Mouse (Mus musculus): ENCODE data around the gene Ccr10. TPM values are rescaled to one million over a fixed set of nuclear protein-coding genes. Genes with fewer than 3 reads are reported as not detected.

The Ccr10 gene
- polyA plus RNA-seq, 1 experiment from 2014 or later = 0.16 TPM

GRCm38 (mm10) chr11:101152825-101153224, 22.4 kb downstream of the Ccr10 start:
- no peaks in the 10 kb centered on the region for H3K36me3 ChIP-seq (replicated peaks)
- H3K27me3 ChIP-seq (replicated peaks; ENCODE audit: low read depth, poor library complexity, severe bottlenecking) = peaks cover 22% of the 10 kb centered on the region
- peaks cover 40% of the 10 kb centered on the region for H3K4me1 ChIP-seq
- 75% methylated on average over 1 of the region's 1 CpGs for WGBS
- DNase-seq (ENCODE audit: low spot score) = no peak
- H3K27ac ChIP-seq (replicated peaks) = no peak overlapping the region
- no peaks in the 10 kb centered on the region for H3K9me3 ChIP-seq
- H3K4me3 ChIP-seq = no peak overlapping the region

- H3K4me1 ChIP-seq = peaks cover 41% of the 10 kb centered on the region
- H3K27ac ChIP-seq (replicated peaks) = no peak overlapping the region
- H3K27me3 ChIP-seq (replicated peaks; ENCODE audit: low read depth, poor library complexity, severe bottlenecking) = peaks cover 7% of the 10 kb centered on the region
- no peaks in the 10 kb centered on the region for H3K36me3 ChIP-seq (replicated peaks)
- no peak for DNase-seq (ENCODE audit: low spot score)
- WGBS = 45% methylated on average over 2 of the region's 2 CpGs
- H3K4me3 ChIP-seq = no peak overlapping the region
- H3K9me3 ChIP-seq = no peaks in the 10 kb centered on the region
Measured at GRCm38 (mm10) chr11:101151063-101151462, 24.2 kb downstream of the Ccr10 start.

DNA sequence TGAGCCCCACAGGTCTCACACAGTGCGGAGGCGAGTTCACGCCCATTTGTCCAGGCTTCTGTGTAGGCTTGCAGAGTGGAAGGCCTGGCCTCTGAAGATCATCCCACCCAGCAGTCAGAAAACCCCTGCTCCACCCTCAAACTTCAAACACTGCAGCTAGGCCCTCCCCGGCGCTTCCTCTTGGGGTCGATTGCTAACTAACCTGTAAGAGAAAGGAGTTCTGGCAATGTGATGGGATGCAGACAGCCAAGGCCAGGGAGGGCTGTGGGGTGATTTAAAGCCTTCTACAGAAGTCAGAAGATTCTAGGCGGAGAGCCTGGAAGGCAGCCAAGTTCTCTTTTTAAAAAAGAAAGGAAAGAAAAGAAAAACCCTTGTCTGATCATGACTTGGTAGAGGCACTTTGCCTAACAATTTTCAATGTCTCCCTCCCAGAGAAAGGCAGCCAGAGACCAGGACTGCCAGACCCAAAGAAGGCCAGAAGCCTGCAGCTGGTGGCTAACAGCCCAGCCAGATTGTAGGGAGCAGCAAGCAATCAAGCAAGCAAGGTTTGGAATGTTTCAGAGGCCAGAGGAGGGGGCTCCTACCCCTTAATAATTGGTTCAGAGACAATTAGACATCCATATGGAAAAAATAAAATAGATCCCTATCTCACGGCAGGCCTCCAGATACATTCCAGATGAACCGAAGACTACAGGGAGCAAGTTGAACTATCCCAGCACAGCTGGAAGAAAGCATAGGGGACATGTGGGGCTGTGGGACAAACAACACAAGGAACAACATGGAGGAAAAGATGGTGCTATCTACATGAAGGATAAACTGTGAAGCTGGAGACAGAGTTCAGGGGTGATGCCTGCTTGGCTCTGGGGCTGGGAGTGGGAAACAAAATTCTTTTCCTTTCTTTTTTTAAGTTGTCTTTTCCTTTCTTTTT, 25.8 kb downstream of the Ccr10 start:
- peaks cover 31% of the 10 kb centered on the region for H3K4me1 ChIP-seq
- H3K4me3 ChIP-seq = no peak overlapping the region
- H3K27ac ChIP-seq (replicated peaks) = peak overlapping the region; percentile 76
- WGBS = 56% methylated on average over 9 of the region's 9 CpGs
- H3K36me3 ChIP-seq (replicated peaks) = no peaks in the 10 kb centered on the region
- no peaks in the 10 kb centered on the region for H3K9me3 ChIP-seq
- peak; percentile 60 for DNase-seq (ENCODE audit: low spot score)
- no peaks in the 10 kb centered on the region for H3K27me3 ChIP-seq (replicated peaks; ENCODE audit: low read depth, poor library complexity, severe bottlenecking)

- Histone ChIP-seq H3K36me3 (replicated peaks) (no peaks in the 10 kb centered on the region), H3K27ac (replicated peaks) (peak overlapping the region; percentile 76)
- whole genome bisulfite sequencing = 69% methylated on average over 10 of the region's 10 CpGs
Measured at GRCm38 (mm10) chr11:101148751-101149150, 26.5 kb downstream of the Ccr10 start.

GRCm38 (mm10) chr11:101146377-101146776, 28.9 kb downstream of the Ccr10 start:
- Histone ChIP-seq H3K36me3 (replicated peaks) (no peaks in the 10 kb centered on the region), H3K4me3 (no peak overlapping the region), H3K27ac (replicated peaks) (no peak overlapping the region), H3K9me3 (no peaks in the 10 kb centered on the region), H3K27me3 (replicated peaks; ENCODE audit: low read depth, poor library complexity, severe bottlenecking) (peaks cover 7% of the 10 kb centered on the region), H3K4me1 (peaks cover 40% of the 10 kb centered on the region)
- DNase-seq (ENCODE audit: low spot score) = peak; percentile 69
- 20% methylated on average over 10 of the region's 10 CpGs for WGBS

More at GRCm38 (mm10) chr11:101148751-101149150, 26.5 kb downstream of the Ccr10 start:
- Histone ChIP-seq H3K9me3 (no peaks in the 10 kb centered on the region), H3K4me3 (no peak overlapping the region), H3K27me3 (replicated peaks; ENCODE audit: low read depth, poor library complexity, severe bottlenecking) (no peaks in the 10 kb centered on the region), H3K4me1 (peaks cover 35% of the 10 kb centered on the region)
- DNase-seq (ENCODE audit: low spot score) = no peak

- Histone ChIP-seq H3K4me1 (peaks cover 44% of the 10 kb centered on the region), H3K36me3 (replicated peaks) (no peaks in the 10 kb centered on the region), H3K27me3 (replicated peaks; ENCODE audit: low read depth, poor library complexity, severe bottlenecking) (peaks cover 29% of the 10 kb centered on the region), H3K9me3 (no peaks in the 10 kb centered on the region), H3K4me3 (peak overlapping the region; percentile 47), H3K27ac (replicated peaks) (peak overlapping the region; percentile 7)
- peak; percentile 79 for DNase-seq (ENCODE audit: low spot score)
- 23% methylated on average over 19 of the region's 19 CpGs for WGBS
Measured at GRCm38 (mm10) chr11:101143338-101144225, 31.7 kb downstream of the Ccr10 start.

- DNase-seq (ENCODE audit: low spot score) = no peak
- 87% methylated on average over 10 of the region's 10 CpGs for WGBS
- Histone ChIP-seq H3K4me3 (no peak overlapping the region), H3K9me3 (no peaks in the 10 kb centered on the region), H3K27me3 (replicated peaks; ENCODE audit: low read depth, poor library complexity, severe bottlenecking) (peaks cover 29% of the 10 kb centered on the region), H3K36me3 (replicated peaks) (no peaks in the 10 kb centered on the region), H3K27ac (replicated peaks) (no peak overlapping the region), H3K4me1 (peaks cover 38% of the 10 kb centered on the region)
Measured at GRCm38 (mm10) chr11:101142215-101142967, 32.9 kb downstream of the Ccr10 start.

- H3K36me3 ChIP-seq (replicated peaks) = no peaks in the 10 kb centered on the region
- DNase-seq (ENCODE audit: low spot score) = no peak
- no peaks in the 10 kb centered on the region for H3K9me3 ChIP-seq
- peaks cover 31% of the 10 kb centered on the region for H3K4me1 ChIP-seq
- no peak overlapping the region for H3K27ac ChIP-seq (replicated peaks)
- peaks cover 29% of the 10 kb centered on the region for H3K27me3 ChIP-seq (replicated peaks; ENCODE audit: low read depth, poor library complexity, severe bottlenecking)
- 86% methylated on average over 8 of the region's 8 CpGs for WGBS
- no peak overlapping the region for H3K4me3 ChIP-seq
Measured at GRCm38 (mm10) chr11:101141088-101141487, 34.2 kb downstream of the Ccr10 start.

GRCm38 (mm10) chr11:101140164-101140819, 35.0 kb downstream of the Ccr10 start:
- Histone ChIP-seq H3K27me3 (replicated peaks; ENCODE audit: low read depth, poor library complexity, severe bottlenecking) (peaks cover 29% of the 10 kb centered on the region), H3K36me3 (replicated peaks) (no peaks in the 10 kb centered on the region), H3K9me3 (no peaks in the 10 kb centered on the region), H3K4me3 (peak overlapping the region; percentile 48), H3K27ac (replicated peaks) (peak overlapping the region; percentile 66), H3K4me1 (peaks cover 31% of the 10 kb centered on the region)
- DNase-seq (ENCODE audit: low spot score) = peak; percentile 37
- WGBS = 57% methylated on average over 27 of the region's 27 CpGs

- Histone ChIP-seq H3K27me3 (replicated peaks; ENCODE audit: low read depth, poor library complexity, severe bottlenecking) (peaks cover 37% of the 10 kb centered on the region), H3K27ac (replicated peaks) (peak overlapping the region; percentile 51; the same call in 1 of the 2 replicates), H3K9me3 (no peaks in the 10 kb centered on the region), H3K4me1 (peaks cover 26% of the 10 kb centered on the region), H3K36me3 (replicated peaks) (no peaks in the 10 kb centered on the region), H3K4me3 (peak overlapping the region; percentile 42)
- DNase-seq (ENCODE audit: low spot score) = peak; percentile 53
- 30% methylated on average over 15 of the region's 15 CpGs for WGBS
Measured at GRCm38 (mm10) chr11:101138536-101139181, 36.6 kb downstream of the Ccr10 start.

DNA sequence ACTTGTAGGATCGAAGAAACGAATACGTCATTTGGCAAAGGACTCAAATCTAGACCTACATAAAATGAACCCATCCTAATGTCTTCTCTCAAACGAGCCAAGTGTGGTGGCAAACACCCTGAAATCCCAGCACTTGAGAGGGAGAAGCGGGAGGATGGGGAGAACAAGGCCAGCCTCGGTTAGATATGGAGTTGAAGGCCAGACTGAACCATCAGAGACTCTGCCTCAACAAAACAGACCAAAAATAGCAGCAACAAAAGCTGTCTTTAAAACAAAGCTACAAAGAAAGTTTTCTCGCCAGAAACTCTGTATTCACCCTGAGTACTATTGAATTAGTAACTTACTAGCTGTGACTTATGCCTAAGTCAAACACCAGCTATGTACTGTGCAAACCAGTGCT, 38.2 kb downstream of the Ccr10 start:
- Histone ChIP-seq H3K27me3 (replicated peaks; ENCODE audit: low read depth, poor library complexity, severe bottlenecking) (peaks cover 34% of the 10 kb centered on the region), H3K4me1 (peaks cover 23% of the 10 kb centered on the region), H3K9me3 (no peaks in the 10 kb centered on the region), H3K36me3 (replicated peaks) (no peaks in the 10 kb centered on the region), H3K4me3 (no peak overlapping the region), H3K27ac (replicated peaks) (no peak overlapping the region)
- 84% methylated on average over 7 of the region's 7 CpGs for WGBS
- DNase-seq (ENCODE audit: low spot score) = no peak

Data from embryonic facial prominence, embryonic 10.5 days (tissue).